In genomic region chr2:94043662-94044061, GRCm38 (mm10) we compare ENCODE assay signal across 11 mouse cellular contexts. TPM values are rescaled to one million over a fixed set of nuclear protein-coding genes. Genes with fewer than 3 reads are reported as not detected.
DNase-seq lines count a peak whose midpoint lies in the region; ATAC-seq lines count a peak whose summit lies in the region.
"Had no signal": no experiment of that assay in that cellular context is flagged by ENCODE, and none has a peak within 500 bp of the region (broad histone marks: within the 10 kb centered on the region; RNA-seq: fewer than 3 reads in every experiment).

No protein-coding gene starts in this region.

- H3K4me1 ChIP-seq in forebrain, embryonic 11.5 days (replicated peaks; ENCODE audit: control insufficient read depth, insufficient read depth, low read length) = no peaks in the 10 kb centered on the region
- peaks cover 44% of the 10 kb centered on the region for H3K4me1 ChIP-seq in heart, embryonic 12.5 days (replicated peaks)

- H3K36me3 ChIP-seq in forebrain, embryonic 11.5 days (ENCODE audit: control insufficient read depth, insufficient read depth, low read length) = no peaks in the 10 kb centered on the region; the same call in 1 of the 2 replicates
- peaks cover 3% of the 10 kb centered on the region; the same call in 1 of the 2 replicates for H3K36me3 ChIP-seq in heart, embryonic 12.5 days

- H3K4me2 ChIP-seq in forebrain, embryonic 11.5 days (ENCODE audit: low read depth, low read length, severe bottlenecking) = no peak overlapping the region
- H3K4me2 ChIP-seq in heart, embryonic 12.5 days = no peak overlapping the region

- no peaks in the 10 kb centered on the region for H3K27me3 ChIP-seq in forebrain, embryonic 11.5 days (ENCODE audit: control insufficient read depth, insufficient read depth, low read length)
- no peaks in the 10 kb centered on the region for H3K27me3 ChIP-seq in heart, embryonic 12.5 days (replicated peaks)

- ATAC-seq in forebrain, embryonic 11.5 days (replicated peaks; ENCODE audit: low FRiP score) = peak; percentile 56
- no peak for ATAC-seq in heart, embryonic 12.5 days (ENCODE audit: insufficient number of reproducible peaks, low FRiP score)

- WGBS in forebrain, embryonic 11.5 days = 39% methylated on average over 5 of the region's 5 CpGs
- 81% methylated on average over 5 of the region's 5 CpGs for WGBS in heart, embryonic 12.5 days

- H3K27ac ChIP-seq in forebrain, embryonic 11.5 days (ENCODE audit: low read depth, low read length) = no peak overlapping the region
- no peak overlapping the region for H3K27ac ChIP-seq in heart, embryonic 12.5 days (ENCODE audit: poor library complexity, severe bottlenecking)

- peak; percentile 42 for DNase-seq in retina, postnatal 1 day
- no peak for DNase-seq in retina, embryonic 14.5 days (ENCODE audit: low spot score)
- no peak for DNase-seq in forebrain, embryonic 11.5 days (ENCODE audit: low spot score)
- DNase-seq in mesoderm, embryonic 11.5 days (ENCODE audit: low read depth, low spot score) = peak; percentile 37
- DNase-seq in telencephalon, adult 2 months (ENCODE audit: low read depth, low spot score) = peak; percentile 65
- no peak for DNase-seq in T-cell, adult 2 months (ENCODE audit: low spot score)
- DNase-seq in spleen, adult 12 weeks (ENCODE audit: low spot score) = no peak
- DNase-seq: kidney, postnatal 10 days had no signal

- no peak overlapping the region for H3K4me3 ChIP-seq in forebrain, embryonic 11.5 days (ENCODE audit: low read depth, low read length)
- no peak overlapping the region for H3K4me3 ChIP-seq in heart, embryonic 12.5 days

- H3K9ac ChIP-seq in forebrain, embryonic 11.5 days (ENCODE audit: low read length) = no peak overlapping the region
- H3K9ac ChIP-seq in heart, embryonic 12.5 days = no peak overlapping the region

- no peaks in the 10 kb centered on the region for H3K9me3 ChIP-seq in forebrain, embryonic 11.5 days (ENCODE audit: control insufficient read depth, low read length)
- H3K9me3 ChIP-seq in heart, embryonic 12.5 days (replicated peaks) = no peaks in the 10 kb centered on the region

RNA-seq across cellular contexts. Expression of gene Alkbh3, which starts 33.1 kb away (rescaled TPM):
- polyA plus RNA-seq in forebrain, embryonic 11.5 days (2014; fragmentation: Nextera tagmentation; extraction: Ambion mirVana) = 51.4 and 51.9 TPM in 2 replicates
- 60.3 and 63.1 TPM in 2 replicates for polyA plus RNA-seq in heart, embryonic 12.5 days (2016; fragmentation: Nextera tagmentation; extraction: Ambion mirVana)

RNA-seq across cellular contexts. Expression of gene Gm27027, which starts 47.5 kb away (rescaled TPM):
- polyA plus RNA-seq in forebrain, embryonic 11.5 days (2014; fragmentation: Nextera tagmentation; extraction: Ambion mirVana) = not detected in 2 replicates
- not detected in 2 replicates for polyA plus RNA-seq in heart, embryonic 12.5 days (2016; fragmentation: Nextera tagmentation; extraction: Ambion mirVana)
- polyA plus RNA-seq: heart, embryonic 14.5 days; liver, embryonic 16.5 days had no signal

Comparison
In these comparisons a context has a peak if more than half of its experiments do, and no peak if none do; other contexts are left out.
1. DNase-seq: peak in retina, postnatal 1 day (single experiment), mesoderm, embryonic 11.5 days (single experiment) and telencephalon, adult 2 months (single experiment); none in retina, embryonic 14.5 days (single experiment), forebrain, embryonic 11.5 days (single experiment), T-cell, adult 2 months (single experiment) and spleen, adult 12 weeks (single experiment).